Mouse (Mus musculus): ENCODE measurements around the gene Ralgds.
"Not testable (repeated sequence)": the region's sequence is repeated elsewhere in the genome, so short reads cannot be mapped to it uniquely, and the experiment has no call there.

DNA sequence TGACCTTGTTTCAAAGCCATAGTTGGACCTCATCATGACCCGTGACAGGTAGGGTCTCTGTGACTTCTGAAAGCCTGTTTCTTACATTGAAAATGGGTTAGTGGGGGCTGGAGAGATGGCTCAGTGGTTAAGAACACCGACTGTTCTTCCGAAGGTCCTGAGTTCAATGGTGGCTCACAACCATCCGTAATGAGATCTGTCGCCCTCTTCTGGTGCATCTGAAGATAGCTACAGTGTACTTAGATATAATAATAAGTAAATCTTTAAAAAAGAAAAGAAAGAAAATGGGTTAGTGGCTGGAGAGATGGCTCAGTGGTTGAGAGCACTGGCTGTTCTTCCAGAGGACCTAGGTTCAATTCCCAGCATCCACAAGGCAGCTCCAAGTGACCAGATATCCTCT, 1.3 kb upstream of the Ralgds start:
- not testable (repeated sequence) for TF ChIP-seq CTCF, POLR2A (IDR thresholded peaks at IDR 0.05; ENCODE audit: insufficient read depth, low read depth, low read length)
